Mouse (Mus musculus): Measurements from ENCODE around the gene Gm13279.
"Not testable (repeated sequence)": the region's sequence is repeated elsewhere in the genome, so short reads cannot be mapped to it uniquely, and the experiment has no call there.

DNA sequence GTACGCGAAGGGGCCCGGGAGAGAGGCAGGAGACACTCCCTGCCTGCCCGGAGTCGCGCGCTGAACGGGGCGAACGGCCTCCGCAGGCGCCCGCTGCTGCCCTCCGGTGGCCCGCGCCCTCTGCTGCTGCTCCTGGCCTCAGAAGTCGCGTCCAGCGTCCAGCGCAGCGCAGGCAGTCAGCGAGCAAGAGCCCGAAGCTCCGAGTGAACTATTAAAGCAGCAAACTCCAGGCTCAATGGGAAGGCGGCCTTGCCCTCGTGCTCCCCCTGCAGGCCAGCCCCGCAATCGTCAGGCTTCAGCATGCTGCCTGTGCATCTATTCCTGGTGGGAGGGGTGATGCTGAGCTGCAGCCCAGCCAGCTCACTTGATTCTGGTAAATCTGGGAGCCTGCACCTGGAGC is 5.9 kb upstream of the Gm13279 start, which contains the start of gene Gm13278:
- not testable (repeated sequence) for TF ChIP-seq CTCF (IDR thresholded peaks at IDR 0.05; ENCODE audit: low read depth, low read length); POLR2A (IDR thresholded peaks at IDR 0.05; ENCODE audit: extremely low read depth, insufficient read depth, low read length)
